Mouse (Mus musculus) inflammation-experienced regulatory T-cells, adult 6 months (primary cell): ENCODE results near the gene Nkap. TPM values are rescaled to one million over a fixed set of nuclear protein-coding genes. Genes with fewer than 3 reads are reported as not detected.
"Not testable (repeated sequence)": the region's sequence is repeated elsewhere in the genome, so short reads cannot be mapped to it uniquely, and the experiment has no call there.

Source experiments
- ATAC-seq: one replicate; pipeline ENCODE4 v1.8.0; 2017
- polyA plus RNA-seq, 3 experiments: library from polyadenylated mRNA; unstranded; fragments of 100-300 nt; shearing (Covaris generic); gene quantifications; one replicate each; pipeline ENCODE4 v1.2.1; 2017

Nkap gene
- polyA plus RNA-seq, 3 experiments from 2014 or later: 21.7 to 35.3 (median 33.7) TPM

GRCm38 (mm10) chrX:37161169-37161568 is 34.6 kb downstream of the Nkap start:
- ATAC-seq: peak; percentile 81

GRCm38 (mm10) chrX:37163115-37163514 is 36.5 kb downstream of the Nkap start:
- ATAC-seq: no peak

GRCm38 (mm10) chrX:37167085-37167484 is 40.5 kb downstream of the Nkap start:
- peak; percentile 77 for ATAC-seq

GRCm38 (mm10) chrX:37168742-37169141 is 42.1 kb downstream of the Nkap start, which contains the start of gene Akap14:
Gene Akap14 (minus strand): TSS chrX:37168842.
- no peak for ATAC-seq

- ATAC-seq: not testable (repeated sequence)
Measured at GRCm38 (mm10) chrX:37184401-37184800, 57.8 kb downstream of the Nkap start.

- peak; percentile 12 for ATAC-seq
Measured at GRCm38 (mm10) chrX:37190755-37191104, 64.1 kb downstream of the Nkap start.

GRCm38 (mm10) chrX:37191105-37191743 is 64.6 kb downstream of the Nkap start, which contains the start of the genes Ndufa1 and Rnf113a1:
Gene Ndufa1 (minus strand): TSS chrX:37191163.
Gene Rnf113a1 (plus strand): TSS chrX:37191245.
- ATAC-seq: peak; percentile 82

- ATAC-seq: peak; percentile 40
Measured at GRCm38 (mm10) chrX:37191744-37192379, 65.3 kb downstream of the Nkap start.

GRCm38 (mm10) chrX:37198676-37199075 is 72.1 kb downstream of the Nkap start:
- no peak for ATAC-seq

Other genes with a start within 250 kb of the Nkap start
- 1 to 10 TPM; 1.5 to 5.6 (median 2.7) TPM for gene Nkrf, start 223.9 kb upstream of the Nkap start, polyA plus RNA-seq
- 100 to 1,000 TPM; 122 to 151 (median 141) TPM for gene Sept6, start 135.0 kb upstream of the Nkap start, polyA plus RNA-seq
- gene Sowahd, start 78.0 kb upstream of the Nkap start, polyA plus RNA-seq: not detected
- gene Rpl39, start 41.4 kb upstream of the Nkap start, polyA plus RNA-seq: 1,000 to 10,000 TPM in 1 of 3 experiments, 100 to 1,000 TPM in 2; 704 to 1,016 (median 774) TPM
- gene Upf3b, start 16.5 kb upstream of the Nkap start, polyA plus RNA-seq: 10 to 100 TPM; 38.3 to 47.1 (median 39.0) TPM
- gene Akap14, start 42.0 kb downstream of the Nkap start, polyA plus RNA-seq: under 1 TPM in 2 of 3 experiments, not detected in 1; 0.33 to 0.53 TPM
- gene Ndufa1, start 64.4 kb downstream of the Nkap start, polyA plus RNA-seq: 100 to 1,000 TPM; 266 to 354 (median 305) TPM
- gene Rnf113a1, start 64.5 kb downstream of the Nkap start, polyA plus RNA-seq: 10 to 100 TPM in 2 of 3 experiments, 1 to 10 TPM in 1; 7.9 to 16.0 (median 11.7) TPM
- not detected for gene Gm9, start 84.2 kb downstream of the Nkap start, polyA plus RNA-seq
- gene Rhox1, start 95.5 kb downstream of the Nkap start, polyA plus RNA-seq: not detected
- gene Rhox2a, start 118.2 kb downstream of the Nkap start, polyA plus RNA-seq: not detected
- gene Rhox3a, start 123.1 kb downstream of the Nkap start, polyA plus RNA-seq: not detected
- not detected for gene Rhox4a, start 138.5 kb downstream of the Nkap start, polyA plus RNA-seq